Mouse (Mus musculus) cerebellum, postnatal 14 days (tissue): ENCODE data around the gene Cops7b.

Experiments
- DNase-seq, 2 experiments: peaks; one replicate each; pipeline ENCODE4 v3.0.0; 2021; ENCODE audit warnings: mixed read lengths in 2 of 2

The Cops7b gene

GRCm38 (mm10) chr1:86598516-86598915 lies 15.8 kb downstream of the Cops7b start:
- DNase-seq, result peak; percentile 26 to 43

GRCm38 (mm10) chr1:86600117-86600516 lies 17.4 kb downstream of the Cops7b start:
- no peak for DNase-seq

- no peak for DNase-seq
Observed at GRCm38 (mm10) chr1:86610954-86611353, 28.2 kb downstream of the Cops7b start.

GRCm38 (mm10) chr1:86612081-86612480 lies 29.4 kb downstream of the Cops7b start:
- no peak for DNase-seq

GRCm38 (mm10) chr1:86614269-86614668 lies 31.6 kb downstream of the Cops7b start:
- peak; percentile 18 to 39 for DNase-seq

GRCm38 (mm10) chr1:86618454-86619125 lies 35.9 kb downstream of the Cops7b start:
- DNase-seq, result peak; percentile 81 to 85

GRCm38 (mm10) chr1:86622296-86622695 lies 39.6 kb downstream of the Cops7b start:
- DNase-seq, result no peak

- DNase-seq, result no peak
Observed at GRCm38 (mm10) chr1:86623001-86624000, 40.6 kb downstream of the Cops7b start.

- no peak for DNase-seq
Observed at GRCm38 (mm10) chr1:86628270-86628669, 45.6 kb downstream of the Cops7b start.

GRCm38 (mm10) chr1:86629936-86630335 lies 47.2 kb downstream of the Cops7b start:
- DNase-seq, result no peak

- no peak for DNase-seq
Observed at GRCm38 (mm10) chr1:86630527-86630926, 47.8 kb downstream of the Cops7b start.

GRCm38 (mm10) chr1:86632732-86633380 lies 50.2 kb downstream of the Cops7b start:
- no peak for DNase-seq

GRCm38 (mm10) chr1:86633434-86633833 lies 50.7 kb downstream of the Cops7b start:
- DNase-seq, result no peak

- peak; percentile 12 to 17 for DNase-seq
Observed at GRCm38 (mm10) chr1:86633840-86634750, 51.4 kb downstream of the Cops7b start.

GRCm38 (mm10) chr1:86634751-86635359 lies 52.2 kb downstream of the Cops7b start:
- peak; percentile 35 to 48 for DNase-seq

- DNase-seq, result no peak
Observed at GRCm38 (mm10) chr1:86643101-86643809, 60.6 kb downstream of the Cops7b start.

GRCm38 (mm10) chr1:86647517-86647916 lies 64.8 kb downstream of the Cops7b start:
- no peak for DNase-seq

GRCm38 (mm10) chr1:86650272-86650671 lies 67.6 kb downstream of the Cops7b start:
- peak; percentile 88 to 90 for DNase-seq

- DNase-seq, result peak in 1 of 2 experiments; percentile 44
Observed at GRCm38 (mm10) chr1:86652675-86653074, 70.0 kb downstream of the Cops7b start.

- DNase-seq, result peak; percentile 41 to 64
Observed at GRCm38 (mm10) chr1:86657071-86657470, 74.4 kb downstream of the Cops7b start.
